Mouse (Mus musculus): ENCODE measurements around the gene Armc6. TPM values are rescaled to one million over a fixed set of nuclear protein-coding genes. Genes with fewer than 3 reads are reported as not detected.
A peak's percentile ranks its signal among the peaks of the same experiment; 100 is the strongest.

Gene Armc6
- total RNA-seq, 2 experiments from 2014 or later, result 2.6 to 4.4 TPM

DNA sequence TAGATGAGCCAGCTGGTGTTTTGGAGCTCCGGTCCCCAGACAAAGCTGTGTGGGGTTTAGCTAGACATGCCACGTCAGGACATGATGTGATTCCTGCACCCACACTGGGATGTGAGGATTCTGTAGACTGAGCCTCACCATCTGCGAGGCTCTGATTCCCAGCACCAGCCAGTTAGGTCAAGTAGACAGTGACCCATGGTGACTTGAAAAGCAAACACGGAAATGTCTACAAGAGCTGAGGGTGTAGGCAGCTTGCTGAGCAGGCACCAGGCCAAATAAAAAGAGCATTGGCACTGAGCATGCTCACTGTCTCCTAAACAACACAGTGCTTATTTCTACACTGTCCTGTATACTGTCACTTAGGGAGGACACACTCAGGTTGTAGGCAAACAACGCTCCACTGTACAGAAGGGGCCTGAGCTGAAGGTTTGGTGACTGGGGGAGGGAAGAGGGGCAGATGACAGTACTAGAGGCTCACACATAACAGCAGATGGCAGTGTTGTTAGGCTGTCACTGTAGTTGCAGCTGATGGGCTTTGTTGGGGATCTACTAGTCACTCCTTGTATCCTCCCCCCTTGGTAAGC, 34.1 kb downstream of the Armc6 start:
- 0 out of 2 replicates have a peak, but pooled peaks have one; percentile 18 for ATAC-seq (ENCODE audit: poor library complexity, severe bottlenecking)

GRCm38 (mm10) chr8:70197603-70198002, 36.7 kb downstream of the Armc6 start:
- ATAC-seq (ENCODE audit: poor library complexity, severe bottlenecking), result no peak

- ATAC-seq (ENCODE audit: poor library complexity, severe bottlenecking), result no peak
Observed at GRCm38 (mm10) chr8:70195762-70196161, 38.5 kb downstream of the Armc6 start.

DNA sequence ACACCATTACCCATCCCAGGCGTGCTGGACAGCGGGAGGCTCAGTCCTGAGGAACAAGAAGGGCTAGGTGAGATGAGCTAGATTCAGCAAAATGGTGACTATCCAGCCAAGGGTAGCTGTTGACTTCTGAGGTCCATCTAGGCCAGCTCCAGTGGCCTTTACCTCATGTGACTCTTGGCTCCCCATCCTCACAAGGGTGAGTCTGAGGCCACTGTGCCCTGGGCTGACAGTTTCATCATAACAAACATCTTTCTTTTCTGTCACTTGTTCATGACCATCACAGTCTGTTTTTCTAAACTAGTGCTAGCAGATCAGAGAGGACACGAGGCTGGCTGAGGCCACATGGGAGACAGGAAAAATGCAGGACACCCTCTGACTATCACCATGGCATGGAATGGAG, 40.1 kb downstream of the Armc6 start:
- no peak for ATAC-seq (ENCODE audit: poor library complexity, severe bottlenecking)

GRCm38 (mm10) chr8:70193238-70193637, 41.0 kb downstream of the Armc6 start:
- ATAC-seq (ENCODE audit: poor library complexity, severe bottlenecking), result no peak

DNA sequence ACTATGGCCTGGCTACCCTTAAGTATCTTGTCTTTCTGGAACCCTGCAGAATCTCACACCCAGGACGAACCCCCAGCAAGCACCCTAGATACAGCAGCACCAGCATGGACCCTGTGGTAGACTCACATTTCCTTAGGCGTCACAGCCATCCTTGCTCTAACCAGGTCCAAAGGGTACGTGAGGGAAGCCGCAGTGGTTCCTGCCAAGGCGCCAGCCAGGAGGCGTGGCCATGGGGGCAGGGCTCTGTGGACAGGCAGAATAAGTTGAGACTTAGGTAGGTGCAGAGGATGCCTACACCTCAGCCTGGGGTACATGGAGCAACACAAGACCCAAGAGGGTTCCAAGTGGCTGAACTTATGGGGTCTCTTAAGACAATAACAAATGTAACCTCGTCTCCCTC, 45.6 kb downstream of the Armc6 start:
- ATAC-seq (ENCODE audit: poor library complexity, severe bottlenecking), result no peak

DNA sequence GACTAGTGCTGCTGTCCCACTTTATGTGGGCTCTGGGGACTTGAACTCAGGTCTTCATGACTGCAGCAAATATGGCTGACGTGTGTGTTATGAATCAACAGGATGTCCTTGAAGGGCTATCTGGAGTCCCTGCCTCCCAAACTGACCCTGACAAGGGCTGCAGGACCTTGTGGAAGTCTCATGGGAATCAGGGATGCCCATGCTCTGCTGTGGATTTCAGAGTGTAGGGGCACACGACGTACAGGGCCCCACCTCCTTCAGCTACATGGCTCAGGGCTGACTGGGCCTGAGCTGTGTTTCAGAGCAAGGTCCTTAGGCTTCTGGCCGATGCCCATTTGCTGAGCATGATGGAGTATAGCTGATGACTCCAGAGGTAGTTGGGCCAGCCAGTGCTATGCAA, 51.1 kb downstream of the Armc6 start:
- ATAC-seq (ENCODE audit: poor library complexity, severe bottlenecking), result no peak

- no peak for ATAC-seq (ENCODE audit: poor library complexity, severe bottlenecking)
Observed at GRCm38 (mm10) chr8:70181903-70182252, 52.4 kb downstream of the Armc6 start.

DNA sequence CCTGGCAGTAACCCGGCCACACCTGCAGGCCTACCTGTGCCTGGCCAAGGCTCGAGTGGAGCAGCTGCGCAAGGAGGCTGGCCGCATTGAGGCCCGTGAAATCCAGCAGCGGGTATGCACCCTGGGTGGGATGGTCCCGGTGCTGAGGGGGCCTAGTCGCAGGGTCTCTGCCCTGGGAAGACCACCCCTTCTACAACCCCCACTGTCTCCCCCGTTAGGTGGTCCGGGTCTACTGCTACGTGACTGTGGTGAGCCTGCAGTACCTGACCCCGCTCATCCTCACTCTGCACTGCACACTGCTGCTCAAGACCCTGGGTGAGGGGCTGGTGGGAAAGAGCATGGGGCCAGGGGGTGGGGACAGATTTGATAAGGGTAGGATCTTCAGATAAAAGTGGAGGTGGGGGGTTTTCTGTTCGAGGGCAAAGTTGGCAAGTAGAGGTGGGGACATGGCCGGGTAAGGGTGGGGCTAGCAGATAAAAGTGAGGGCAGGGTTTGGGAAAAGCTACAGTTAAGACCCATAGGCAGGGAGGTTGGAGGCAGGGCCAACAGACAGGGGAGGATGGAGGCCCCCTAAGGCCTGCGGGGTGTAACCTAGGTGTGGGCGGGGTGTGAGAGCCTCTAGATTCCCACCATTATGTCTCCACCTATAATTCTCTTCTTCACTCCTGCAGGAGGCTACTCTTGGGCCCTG, 52.9 kb downstream of the Armc6 start:
- no peak for ATAC-seq (ENCODE audit: poor library complexity, severe bottlenecking)

DNA sequence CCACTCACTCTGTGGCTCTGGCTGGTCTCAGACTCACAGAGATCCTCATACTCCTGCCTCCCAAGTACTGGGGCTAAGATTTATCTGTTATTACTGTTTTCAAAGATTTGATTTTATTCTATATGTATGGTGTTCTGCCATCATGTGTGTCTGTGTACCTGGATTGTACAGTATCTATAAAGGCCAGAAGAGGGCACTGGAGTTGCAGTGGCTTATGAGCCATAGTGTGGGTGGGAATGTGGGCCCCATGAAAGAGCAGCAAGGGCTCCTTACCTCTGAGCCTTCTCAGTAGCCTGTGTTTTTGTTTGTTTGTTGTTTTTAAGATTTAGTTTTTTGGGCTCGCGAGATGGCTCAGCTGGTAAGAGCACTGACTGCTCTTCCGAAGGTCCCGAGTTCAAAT, 55.2 kb downstream of the Armc6 start:
- no peak for ATAC-seq (ENCODE audit: poor library complexity, severe bottlenecking)

DNA sequence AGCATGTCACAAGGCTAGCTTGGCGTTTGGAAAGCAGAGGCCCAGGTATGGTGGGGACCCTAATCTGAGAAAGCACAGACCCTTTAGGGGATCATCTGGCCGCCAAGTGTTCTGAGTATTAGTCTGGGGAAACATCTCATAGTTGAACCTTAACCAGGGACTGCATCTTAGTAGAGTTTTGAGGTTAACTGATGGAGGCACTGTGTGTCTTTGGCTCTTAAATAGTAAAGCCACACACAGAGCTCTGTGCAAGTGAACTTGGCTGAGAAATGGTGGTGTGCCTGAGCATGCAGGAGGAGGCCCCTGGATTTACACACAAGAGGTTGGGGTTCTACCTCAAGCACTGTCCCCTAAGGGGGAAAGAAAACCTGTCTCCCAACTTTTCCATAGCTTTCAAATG, 56.0 kb downstream of the Armc6 start:
- ATAC-seq (ENCODE audit: poor library complexity, severe bottlenecking), result no peak

- no peak for ATAC-seq (ENCODE audit: poor library complexity, severe bottlenecking)
Observed at GRCm38 (mm10) chr8:70174079-70174478, 60.2 kb downstream of the Armc6 start.

DNA sequence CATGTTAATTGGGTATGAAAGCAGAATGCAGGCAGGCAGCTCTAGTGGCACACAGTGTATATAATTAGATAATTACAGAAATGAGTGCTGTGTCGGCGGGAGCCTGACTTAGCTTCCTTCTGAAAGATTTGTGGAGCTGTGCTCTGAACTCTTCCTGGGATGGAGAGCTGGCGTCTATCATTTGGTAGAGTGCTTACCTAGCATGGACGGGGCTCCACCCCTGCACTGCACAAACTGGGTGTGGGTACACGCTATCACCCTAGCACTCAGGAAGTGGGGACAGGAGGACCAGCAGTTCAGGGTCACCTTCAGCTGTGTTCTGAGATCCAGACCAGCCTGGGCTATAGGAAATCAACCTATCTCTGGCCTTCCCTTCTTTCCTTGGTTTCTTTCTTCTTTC, 60.9 kb downstream of the Armc6 start:
- ATAC-seq (ENCODE audit: poor library complexity, severe bottlenecking), result no peak

- peak; percentile 99 for ATAC-seq (ENCODE audit: poor library complexity, severe bottlenecking)
Observed at GRCm38 (mm10) chr8:70172043-70172681, 62.1 kb downstream of the Armc6 start, which contains the start of gene Tmem161a. TSS of gene Tmem161a (plus strand) at chr8:70172356.

- no peak for ATAC-seq (ENCODE audit: poor library complexity, severe bottlenecking)
Observed at GRCm38 (mm10) chr8:70171240-70171639, 63.0 kb downstream of the Armc6 start.

- ATAC-seq (ENCODE audit: poor library complexity, severe bottlenecking), result no peak
Observed at GRCm38 (mm10) chr8:70170748-70171147, 63.5 kb downstream of the Armc6 start.

Other genes with a start within 250 kb of the Armc6 start
- 50.1 and 62.0 TPM in 2 replicates for gene Gatad2a, start 238.1 kb downstream of the Armc6 start, total RNA-seq (2015)
- gene Gatad2a, start 238.1 kb downstream of the Armc6 start, total RNA-seq (2017), result 62.5 and 64.7 TPM in 2 replicates
- 28.1 and 28.4 TPM in 2 replicates for gene Mau2, start 191.7 kb downstream of the Armc6 start, total RNA-seq (2015)
- gene Mau2, start 191.7 kb downstream of the Armc6 start, total RNA-seq (2017), result 28.1 and 33.8 TPM in 2 replicates
- 11.6 and 15.0 TPM in 2 replicates for gene Sugp1, start 191.7 kb downstream of the Armc6 start, total RNA-seq (2015)
- gene Sugp1, start 191.7 kb downstream of the Armc6 start, total RNA-seq (2017), result 17.3 and 24.1 TPM in 2 replicates
- gene Tm6sf2, start 161.5 kb downstream of the Armc6 start, total RNA-seq (2015), result not detected in 2 replicates
- not detected in 2 replicates for gene Tm6sf2, start 161.5 kb downstream of the Armc6 start, total RNA-seq (2017)
- gene Hapln4, start 151.0 kb downstream of the Armc6 start, total RNA-seq (2015), result not detected in 2 replicates
- gene Hapln4, start 151.0 kb downstream of the Armc6 start, total RNA-seq (2017), result not detected in 2 replicates
- gene Ncan, start 113.6 kb downstream of the Armc6 start, total RNA-seq (2015), result not detected in 2 replicates
- not detected in 2 replicates for gene Ncan, start 113.6 kb downstream of the Armc6 start, total RNA-seq (2017)
- gene Nr2c2ap, start 103.1 kb downstream of the Armc6 start, total RNA-seq (2015), result 19.5 and 25.6 TPM in 2 replicates
- 4.7 and 7.1 TPM in 2 replicates for gene Nr2c2ap, start 103.1 kb downstream of the Armc6 start, total RNA-seq (2017)
- 13.6 and 16.3 TPM in 2 replicates for gene Rfxank, start 95.3 kb downstream of the Armc6 start, total RNA-seq (2015)
- gene Rfxank, start 95.3 kb downstream of the Armc6 start, total RNA-seq (2017), result 12.5 and 14.5 TPM in 2 replicates
- gene Borcs8, start 95.0 kb downstream of the Armc6 start, total RNA-seq (2015), result 35.3 and 51.3 TPM in 2 replicates
- gene Borcs8, start 95.0 kb downstream of the Armc6 start, total RNA-seq (2017), result 32.2 and 35.8 TPM in 2 replicates
- 0.39 TPM in 1 of 2 replicates, not detected in the other for gene Mef2b, start 94.8 kb downstream of the Armc6 start, total RNA-seq (2015)
- gene Mef2b, start 94.8 kb downstream of the Armc6 start, total RNA-seq (2017), result not detected in 2 replicates
- 7.4 and 7.8 TPM in 2 replicates for gene Tmem161a, start 62.1 kb downstream of the Armc6 start, total RNA-seq (2015)
- 3.9 and 8.5 TPM in 2 replicates for gene Tmem161a, start 62.1 kb downstream of the Armc6 start, total RNA-seq (2017)
- 0.75 and 1.4 TPM in 2 replicates for gene Slc25a42, start 22.2 kb downstream of the Armc6 start, total RNA-seq (2015)
- 0.29 and 0.45 TPM in 2 replicates for gene Slc25a42, start 22.2 kb downstream of the Armc6 start, total RNA-seq (2017)
- 24.1 and 27.9 TPM in 2 replicates for gene Sugp2, start 240 bp downstream of the Armc6 start, total RNA-seq (2015)
- gene Sugp2, start 240 bp downstream of the Armc6 start, total RNA-seq (2017), result 19.5 and 23.1 TPM in 2 replicates
- 1.6 and 3.5 TPM in 2 replicates for gene Homer3, start 48.4 kb upstream of the Armc6 start, total RNA-seq (2015)
- 2.9 and 8.0 TPM in 2 replicates for gene Homer3, start 48.4 kb upstream of the Armc6 start, total RNA-seq (2017)
- gene Ddx49, start 68.0 kb upstream of the Armc6 start, total RNA-seq (2015), result 17.9 and 19.9 TPM in 2 replicates
- 53.6 and 81.7 TPM in 2 replicates for gene Ddx49, start 68.0 kb upstream of the Armc6 start, total RNA-seq (2017)
- 163 and 178 TPM in 2 replicates for gene Cope, start 68.1 kb upstream of the Armc6 start, total RNA-seq (2015)
- 89.1 and 96.1 TPM in 2 replicates for gene Cope, start 68.1 kb upstream of the Armc6 start, total RNA-seq (2017)
- not detected in 2 replicates for gene Cers1, start 81.3 kb upstream of the Armc6 start, total RNA-seq (2015)
- gene Cers1, start 81.3 kb upstream of the Armc6 start, total RNA-seq (2017), result not detected in 2 replicates
- not detected in 2 replicates for gene Gdf1, start 95.4 kb upstream of the Armc6 start, total RNA-seq (2015)
- not detected in 2 replicates for gene Gdf1, start 95.4 kb upstream of the Armc6 start, total RNA-seq (2017)
- gene Upf1, start 118.8 kb upstream of the Armc6 start, total RNA-seq (2015), result 10.9 and 11.7 TPM in 2 replicates
- gene Upf1, start 118.8 kb upstream of the Armc6 start, total RNA-seq (2017), result 24.4 and 30.7 TPM in 2 replicates
- gene Comp, start 139.1 kb upstream of the Armc6 start, total RNA-seq (2015), result not detected in 2 replicates
- gene Comp, start 139.1 kb upstream of the Armc6 start, total RNA-seq (2017), result 0.12 TPM in 1 of 2 replicates, not detected in the other
- gene Crtc1, start 205.1 kb upstream of the Armc6 start, total RNA-seq (2015), result 2.7 and 3.9 TPM in 2 replicates
- gene Crtc1, start 205.1 kb upstream of the Armc6 start, total RNA-seq (2017), result 2.2 TPM in 2 replicates
- gene Klhl26, start 242.5 kb upstream of the Armc6 start, total RNA-seq (2015), result 1.6 and 2.4 TPM in 2 replicates
- gene Klhl26, start 242.5 kb upstream of the Armc6 start, total RNA-seq (2017), result 3.6 and 5.4 TPM in 2 replicates

All from megakaryocyte, adult 5-6 weeks (primary cell).